Mouse (Mus musculus) CH12.LX (cell line): ENCODE results near the gene Igfbp2. TPM values are rescaled to one million over a fixed set of nuclear protein-coding genes. Genes with fewer than 3 reads are reported as not detected.
A peak's percentile ranks its signal among the peaks of the same experiment; 100 is the strongest.

Experiments
- DNase-seq: peaks from one replicate; pipeline ENCODE4 v3.0.0-alpha.2; 2013; ENCODE audit errors: extremely low read depth
- H3K27ac ChIP-seq: 2 replicates; pipeline ENCODE4 v1.5.1; 2012; ENCODE audit warnings: low read depth, mild to moderate bottlenecking, control low read depth, moderate library complexity; ENCODE audit not compliant: insufficient read depth
- H3K27me3 ChIP-seq: replicated peaks from 2 replicates; pipeline ENCODE3; 2012; ENCODE audit warnings: inconsistent platforms
- H3K36me3 ChIP-seq, 2 experiments: replicated peaks in 1 of 2; 2 replicates each; pipeline versions ENCODE3 to v1.6.1; 2012; ENCODE audit warnings: inconsistent platforms in 1 of 2, low read length in 1 of 2, mild to moderate bottlenecking in 1 of 2, mixed read lengths in 1 of 2, moderate library complexity in 1 of 2; ENCODE audit not compliant: control insufficient read depth in 1 of 2, insufficient read depth in 1 of 2
- H3K4me1 ChIP-seq, 2 experiments: 2 replicates each; pipeline ENCODE4 v1.6.1; 2012; ENCODE audit warnings: inconsistent platforms in 1 of 2, moderate library complexity in 1 of 2; ENCODE audit not compliant: insufficient read depth in 2 of 2, control insufficient read depth in 1 of 2
- H3K4me2 ChIP-seq: 2 replicates; pipeline ENCODE4 v1.6.1; 2012; ENCODE audit warnings: low read depth, mild to moderate bottlenecking, control low read depth; ENCODE audit not compliant: poor library complexity, insufficient read depth, severe bottlenecking
- H3K4me3 ChIP-seq, 3 experiments: fragments of 150-350 bp in 1 of 3; sonication (generic) in 1 of 3; replicated peaks in 1 of 3; 2 replicates each; pipeline versions ENCODE3 to v1.5.1; 2011 to 2012; ENCODE audit warnings: low read depth in 2 of 3, low read length in 2 of 3, mild to moderate bottlenecking in 2 of 3, moderate library complexity in 2 of 3, control low read depth in 1 of 3, improper control_type of control experiment in 1 of 3, inconsistent platforms in 1 of 3, mixed read lengths in 1 of 3; ENCODE audit not compliant: poor library complexity in 1 of 3
- H3K79me2 ChIP-seq: replicated peaks from 2 replicates; pipeline ENCODE4 v1.6.1; 2012; ENCODE audit warnings: mild to moderate bottlenecking, moderate library complexity; ENCODE audit not compliant: control insufficient read depth, poor library complexity, insufficient read depth, severe bottlenecking; ENCODE audit errors: extremely low read depth
- H3K9ac ChIP-seq: 2 replicates; pipeline ENCODE4 v1.6.1; 2012; ENCODE audit warnings: low read depth, mild to moderate bottlenecking, control low read depth, moderate library complexity; ENCODE audit not compliant: insufficient read depth
- H3K9me3 ChIP-seq: replicated peaks from 2 replicates; pipeline ENCODE3; 2012; ENCODE audit warnings: low read length, inconsistent platforms, mixed read lengths
- CHD1 ChIP-seq: IDR thresholded peaks from 2 replicates; pipeline ENCODE4 v1.6.1; 2012; ENCODE audit warnings: low read depth, low read length, improper control_type of control experiment, inconsistent platforms
- CTCF ChIP-seq, 2 experiments: IDR thresholded peaks in 1 of 2; conservative IDR thresholded peaks in 1 of 2; 2 replicates each; pipeline ENCODE4 v1.5.1; 2011 to 2012; ENCODE audit warnings: low read depth in 2 of 2, low read length in 2 of 2, improper control_type of control experiment in 1 of 2, inconsistent platforms in 1 of 2, mild to moderate bottlenecking in 1 of 2, moderate library complexity in 1 of 2
- ETS1 ChIP-seq: conservative IDR thresholded peaks from 2 replicates; pipeline ENCODE4 v1.6.1; 2012; ENCODE audit warnings: low read depth, mild to moderate bottlenecking, inconsistent platforms, low read length, improper control_type of control experiment, moderate library complexity
- GABPA ChIP-seq: IDR thresholded peaks from 2 replicates; pipeline ENCODE4 v1.6.1; 2012; ENCODE audit warnings: low read depth, low read length, improper control_type of control experiment, inconsistent platforms; ENCODE audit not compliant: insufficient replicate concordance
- IRF4 ChIP-seq: IDR thresholded peaks from 2 replicates; pipeline ENCODE4 v1.6.1; 2014; ENCODE audit warnings: low read depth, mild to moderate bottlenecking, inconsistent platforms, low read length, improper control_type of control experiment
- KAT2A ChIP-seq: IDR thresholded peaks from 2 replicates; pipeline ENCODE4 v1.6.1; 2012; ENCODE audit warnings: low read length, improper control_type of control experiment, inconsistent platforms; ENCODE audit not compliant: insufficient replicate concordance
- MAFK ChIP-seq: IDR thresholded peaks from 2 replicates; pipeline ENCODE4 v1.6.1; 2011; ENCODE audit warnings: low read length, improper control_type of control experiment; ENCODE audit not compliant: insufficient replicate concordance
- MAZ ChIP-seq: IDR thresholded peaks from 2 replicates; pipeline ENCODE4 v1.6.1; 2012; ENCODE audit warnings: low read depth, mild to moderate bottlenecking, inconsistent platforms, low read length, improper control_type of control experiment, moderate library complexity
- MEF2A ChIP-seq: IDR thresholded peaks from 2 replicates; pipeline ENCODE4 v1.6.1; 2014; ENCODE audit warnings: low read depth, mild to moderate bottlenecking, inconsistent platforms, low read length, improper control_type of control experiment, borderline replicate concordance
- MYC ChIP-seq: IDR thresholded peaks from 2 replicates; pipeline ENCODE4 v1.6.1; 2011; ENCODE audit warnings: low read depth, mild to moderate bottlenecking, improper control_type of control experiment, low read length
- NRF1 ChIP-seq: IDR thresholded peaks from 2 replicates; pipeline ENCODE4 v1.6.1; 2014; ENCODE audit warnings: low read depth, mild to moderate bottlenecking, inconsistent platforms, low read length, improper control_type of control experiment, moderate library complexity
- RCOR1 ChIP-seq: conservative IDR thresholded peaks from 2 replicates; pipeline ENCODE4 v1.6.1; 2012; ENCODE audit warnings: low read depth, mild to moderate bottlenecking, inconsistent platforms, low read length, improper control_type of control experiment
- SMC3 ChIP-seq: IDR thresholded peaks from 2 replicates; pipeline ENCODE4 v1.6.1; 2011; ENCODE audit warnings: low read depth, low read length, improper control_type of control experiment
- TBP ChIP-seq: conservative IDR thresholded peaks from 2 replicates; pipeline ENCODE4 v1.6.1; 2011; ENCODE audit warnings: low read depth, low read length, improper control_type of control experiment
- TCF12 ChIP-seq: IDR thresholded peaks from 2 replicates; pipeline ENCODE4 v1.6.1; 2014; ENCODE audit warnings: low read depth, mild to moderate bottlenecking, inconsistent platforms, low read length, improper control_type of control experiment
- USF1 ChIP-seq: IDR thresholded peaks from 2 replicates; pipeline ENCODE4 v1.6.1; 2014; ENCODE audit warnings: low read depth, mild to moderate bottlenecking, inconsistent platforms, low read length, improper control_type of control experiment
- dilution Hi-C: fragments of 300-500 bp; cut with MboI; formaldehyde crosslinking; loops from 2 replicates; pipeline ENCODE4 v1.14.3; 2020; ENCODE audit warnings: low sequenced_read_pairs; ENCODE audit not compliant: extremely low pct_unique_long_range_greater_than_20kb, extremely low pct_ligation_motif_present
- in situ Hi-C: fragments of 300-500 bp; cut with MboI; formaldehyde crosslinking; loops from 3 replicates; pipeline ENCODE4 v1.14.3; 2019; ENCODE audit warnings: low sequenced_read_pairs, low pct_ligation_motif_present, low pct_unique_long_range_greater_than_20kb, mixed read lengths
- polyA plus RNA-seq: library from polyadenylated mRNA; unstranded; fragments of >175 nt; gene quantifications from 2 replicates; pipeline ENCODE4 v1.2.1, GENCODE M21; 2012; ENCODE audit warnings: low read depth; ENCODE audit not compliant: insufficient read length
- total RNA-seq, 2 experiments: library from RNA; depleted of rRNA; stranded (reverse); fragments of 300-350 nt in 1 of 2; fragments of >200 nt in 1 of 2; gene quantifications; 2 replicates each; pipeline ENCODE4 v1.2.3; 2012 to 2014

Gene Igfbp2
- total and polyA plus RNA-seq, 3 experiments: 294 to 662 (median 350) TPM

DNA sequence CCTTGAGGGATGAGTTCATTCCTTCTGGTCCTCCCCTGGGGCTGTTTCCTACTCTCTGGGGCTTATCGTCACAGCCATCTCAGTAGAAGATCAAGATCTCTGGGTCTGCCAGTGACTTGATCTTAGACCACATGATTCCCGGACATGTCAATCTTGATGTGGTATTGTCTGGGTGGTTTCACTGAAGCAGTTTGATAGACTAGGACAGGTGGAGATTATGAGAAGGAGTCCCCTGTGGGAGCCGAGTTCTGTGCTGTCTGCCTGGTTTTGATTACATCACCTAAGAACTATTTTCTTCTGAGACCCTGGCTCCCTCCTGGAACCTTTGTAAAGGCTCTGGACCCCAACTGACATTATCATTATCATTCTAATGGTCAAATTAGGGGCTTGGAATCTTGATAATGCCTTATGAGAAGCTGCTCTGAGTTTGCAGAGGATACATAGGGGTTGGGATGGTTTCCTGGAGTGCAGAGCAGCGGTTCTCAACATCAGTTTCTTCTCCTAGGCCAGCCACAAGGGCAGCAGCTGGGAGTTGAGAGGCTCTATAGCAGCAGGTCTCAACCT lies 27.1 kb upstream of the Igfbp2 start:
- DNase-seq: no peak
- dilution Hi-C loops (no loop called here), in situ Hi-C loops (no loop called here)
- TF ChIP-seq SMC3 (no peak), MAZ (no peak), ETS1 (no peak), CHD1 (no peak), TBP (no peak), MEF2A (no peak), GABPA (no peak), TCF12 (no peak), KAT2A (no peak), RCOR1 (no peak), MYC (no peak)
- Histone ChIP-seq H3K9me3 (peaks cover 21% of the 10 kb centered on the region), H3K27ac (no peak overlapping the region), H3K27me3 (no peaks in the 10 kb centered on the region), H3K4me2 (no peak overlapping the region), H3K36me3 (no peaks in the 10 kb centered on the region), H3K79me2 (no peaks in the 10 kb centered on the region), H3K4me3 (no peak overlapping the region), H3K9ac (no peak overlapping the region), H3K4me1 (peaks cover 16 to 25% of the 10 kb centered on the region in 2 experiments)

DNA sequence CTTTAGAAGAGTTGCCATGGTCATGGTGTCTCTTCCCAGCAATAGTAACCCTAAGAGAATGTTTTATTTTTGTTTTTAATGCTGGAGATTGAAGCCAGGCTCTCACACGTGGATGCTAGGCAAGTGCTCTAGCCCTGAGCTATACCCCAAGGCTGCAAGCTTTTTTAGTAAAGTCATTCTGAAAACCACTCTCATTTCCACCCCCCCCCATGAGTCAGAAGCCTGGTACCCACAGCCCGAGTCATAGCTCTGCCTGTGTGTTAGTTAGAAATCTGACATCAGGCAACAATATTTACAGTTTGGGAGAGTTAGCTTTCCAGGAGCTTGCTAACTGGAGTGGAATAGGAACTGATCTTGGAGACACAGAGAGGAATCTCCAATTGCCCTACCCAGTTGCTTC lies 25.9 kb upstream of the Igfbp2 start:
- dilution Hi-C loops: no loop called here

More for the DNA sequence above, 25.9 kb upstream of the Igfbp2 start:
- DNase-seq: peak; percentile 21
- no peaks in the 10 kb centered on the region for H3K79me2 ChIP-seq
- in situ Hi-C loops: no loop called here
- H3K27me3 ChIP-seq: no peaks in the 10 kb centered on the region
- H3K9me3 ChIP-seq: peaks cover 21% of the 10 kb centered on the region
- no peak overlapping the region for H3K4me3 ChIP-seq
- H3K4me1 ChIP-seq: peaks cover 16 to 25% of the 10 kb centered on the region in 2 experiments
- no peaks in the 10 kb centered on the region for H3K36me3 ChIP-seq
- no peak overlapping the region for H3K4me2 ChIP-seq
- no peak overlapping the region for H3K27ac ChIP-seq
- TF ChIP-seq KAT2A (no peak), CTCF (conservative IDR thresholded peaks at IDR 0.05 in 1 of 2, IDR thresholded peaks at IDR 0.05 in 1 of 2; ENCODE audit: low read depth in 2 of 2, low read length in 2 of 2) (no peak), MAFK (no peak), MAZ (no peak), USF1 (no peak), NRF1 (no peak), MYC (no peak), IRF4 (0 out of 2 replicates have a peak, but pooled peaks have one; percentile 46)
- TF ChIP-seq, all 38 proteins: peak for 1
- H3K9ac ChIP-seq: no peak overlapping the region
